Mouse (Mus musculus): ENCODE measurements around the gene Arhgef26.

- TF ChIP-seq CTCF (IDR thresholded peaks at IDR 0.05; ENCODE audit: low read depth, low read length) (no peak), POLR2A (IDR thresholded peaks at IDR 0.05; ENCODE audit: borderline replicate concordance, low read depth, low read length) (no peak)
These were observed 36.7 kb downstream of the Arhgef26 start for GRCm38 (mm10) chr3:62374831-62375230.

All from bone marrow macrophage, adult 2 months (primary cell).